Mouse (Mus musculus) embryonic facial prominence, embryonic 10.5 days (tissue): ENCODE data around the gene Ubxn11. TPM values are rescaled to one million over a fixed set of nuclear protein-coding genes. Genes with fewer than 3 reads are reported as not detected.

ENCODE experiments used
- DNase-seq: peaks from one replicate; pipeline ENCODE4 v3.0.0-alpha.2; 2017; ENCODE audit warnings: low spot score
- H3K27ac ChIP-seq: fragments of 300-500 bp; sonication (generic); replicated peaks from 2 replicates; pipeline ENCODE4 v1.5.1; 2016; ENCODE audit warnings: mild to moderate bottlenecking
- H3K27me3 ChIP-seq: fragments of 300-500 bp; sonication (generic); replicated peaks from 2 replicates; pipeline ENCODE4 v1.6.1; 2016; ENCODE audit warnings: low read depth, mild to moderate bottlenecking; ENCODE audit not compliant: poor library complexity, severe bottlenecking
- H3K36me3 ChIP-seq: fragments of 300-500 bp; sonication (generic); replicated peaks from 2 replicates; pipeline ENCODE4 v1.6.1; 2016; ENCODE audit warnings: mild to moderate bottlenecking, moderate library complexity
- H3K4me1 ChIP-seq: fragments of 300-500 bp; sonication (generic); 2 replicates; pipeline ENCODE4 v1.6.1; 2016
- H3K4me3 ChIP-seq: fragments of 300-500 bp; sonication (generic); 2 replicates; pipeline ENCODE4 v1.5.1; 2016; ENCODE audit warnings: mild to moderate bottlenecking, moderate library complexity
- H3K9me3 ChIP-seq: fragments of 300-500 bp; sonication (generic); 2 replicates; pipeline ENCODE4 v1.6.1; 2016; ENCODE audit warnings: mild to moderate bottlenecking
- WGBS: fragments of 180-500 bp; shearing (Covaris S2); methylation state at CpG from one replicate; pipeline ENCODE4 v1.1.7; 2016; 5-methylcytosine and 5-hydroxymethylcytosine counted together
- polyA plus RNA-seq: library from polyadenylated mRNA; unstranded; fragments of >200 nt; fragmentation: Nextera tagmentation; extraction: Ambion mirVana; gene quantifications from 2 replicates; pipeline ENCODE4 v1.2.1, GENCODE M21; 2016

The Ubxn11 gene
- polyA plus RNA-seq, 1 experiment from 2014 or later = 7.1 TPM

DNA sequence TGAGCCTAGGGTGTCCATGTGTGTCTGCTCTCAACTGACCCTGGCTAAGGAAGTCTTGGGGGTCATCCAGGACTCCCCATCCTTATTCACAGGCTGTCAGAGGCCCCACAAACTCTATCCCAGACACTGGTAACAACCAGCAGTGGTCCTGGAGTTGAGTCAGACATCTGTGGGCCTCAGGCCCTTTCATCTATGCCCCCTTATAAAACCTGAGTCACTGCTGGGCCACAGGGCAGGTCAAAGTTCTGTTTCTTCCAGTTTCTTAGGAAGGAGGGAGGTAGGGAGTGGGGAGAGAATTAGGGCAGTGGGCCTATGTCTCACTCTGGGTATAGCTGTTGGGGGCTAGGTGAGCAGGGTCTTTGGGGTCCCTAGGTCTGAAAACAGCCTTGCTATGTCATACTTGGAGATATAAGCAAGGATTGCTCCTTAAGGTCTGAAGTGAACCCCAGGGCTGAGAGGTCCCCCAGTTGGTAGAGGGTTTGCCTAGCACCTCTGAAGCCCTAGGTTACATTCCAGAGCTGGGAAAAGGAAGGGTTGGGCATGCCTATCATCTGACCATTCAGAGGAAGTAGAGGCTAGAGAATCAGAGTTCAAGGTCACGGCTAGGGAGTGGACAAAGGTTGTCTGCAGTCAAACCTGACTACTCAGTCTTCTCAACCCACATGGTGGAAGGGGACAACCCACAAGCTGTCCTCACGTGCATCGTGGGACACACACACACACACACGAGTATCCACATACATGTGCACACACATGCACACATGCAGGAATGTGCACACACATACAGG, 33.4 kb upstream of the Ubxn11 start:
- H3K27ac ChIP-seq = no peak overlapping the region
- H3K4me3 ChIP-seq = no peak overlapping the region
- no peak for DNase-seq
- peaks cover 8% of the 10 kb centered on the region for H3K4me1 ChIP-seq
- no peaks in the 10 kb centered on the region for H3K36me3 ChIP-seq
- 87% methylated on average over 4 of the region's 4 CpGs for WGBS
- peaks cover 37% of the 10 kb centered on the region for H3K27me3 ChIP-seq
- no peaks in the 10 kb centered on the region for H3K9me3 ChIP-seq

DNA sequence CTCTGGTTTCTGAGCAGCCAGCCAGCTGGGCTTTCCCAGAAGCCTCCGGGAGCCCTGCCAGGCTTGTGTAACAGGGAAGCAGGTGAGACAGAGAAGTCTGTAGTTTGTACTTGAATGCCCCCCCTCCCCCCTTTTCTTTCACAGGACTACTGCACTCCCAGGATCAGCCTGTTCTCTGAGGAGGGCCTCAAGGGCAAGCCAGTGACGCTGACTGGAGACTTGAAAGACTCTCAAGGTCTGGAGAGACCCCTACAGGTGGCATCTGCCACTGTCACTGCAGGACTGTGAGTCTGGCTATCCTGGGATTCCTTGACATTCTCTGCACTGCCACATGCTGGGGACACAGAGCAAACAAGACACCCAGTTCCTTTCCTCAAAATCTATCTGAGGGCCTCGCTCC, 23.7 kb upstream of the Ubxn11 start:
- DNase-seq = peak; percentile 77
- 18% methylated on average over 3 of the region's 3 CpGs for WGBS
- Histone ChIP-seq H3K27ac (no peak overlapping the region), H3K36me3 (no peaks in the 10 kb centered on the region), H3K4me3 (no peak overlapping the region), H3K27me3 (peaks cover 29% of the 10 kb centered on the region), H3K4me1 (peaks cover 27% of the 10 kb centered on the region), H3K9me3 (no peaks in the 10 kb centered on the region)

DNA sequence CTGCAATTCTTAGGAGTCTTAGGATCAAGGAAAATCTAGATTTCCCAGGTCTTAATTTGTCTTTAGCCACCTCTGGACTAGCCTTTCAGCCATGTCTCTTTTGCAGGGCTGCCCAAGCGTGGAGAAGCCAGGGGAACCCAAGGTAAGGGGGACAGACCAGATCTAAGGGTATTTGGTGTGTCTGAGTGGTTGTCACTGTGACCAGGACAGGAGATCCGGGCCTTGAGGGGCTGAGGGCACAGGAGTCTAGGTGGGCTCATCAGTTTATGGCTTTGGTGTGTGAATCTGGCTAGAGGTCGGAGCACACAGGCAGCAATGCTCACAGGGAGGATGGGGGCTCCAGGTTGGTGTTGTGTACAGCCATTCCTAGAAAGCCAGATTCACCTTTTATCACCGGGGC, 21.7 kb upstream of the Ubxn11 start:
- Histone ChIP-seq H3K9me3 (no peaks in the 10 kb centered on the region), H3K27me3 (peaks cover 29% of the 10 kb centered on the region), H3K36me3 (no peaks in the 10 kb centered on the region), H3K4me1 (peaks cover 27% of the 10 kb centered on the region), H3K4me3 (no peak overlapping the region), H3K27ac (no peak overlapping the region)
- WGBS = 84% methylated on average over 4 of the region's 4 CpGs
- no peak for DNase-seq

DNA sequence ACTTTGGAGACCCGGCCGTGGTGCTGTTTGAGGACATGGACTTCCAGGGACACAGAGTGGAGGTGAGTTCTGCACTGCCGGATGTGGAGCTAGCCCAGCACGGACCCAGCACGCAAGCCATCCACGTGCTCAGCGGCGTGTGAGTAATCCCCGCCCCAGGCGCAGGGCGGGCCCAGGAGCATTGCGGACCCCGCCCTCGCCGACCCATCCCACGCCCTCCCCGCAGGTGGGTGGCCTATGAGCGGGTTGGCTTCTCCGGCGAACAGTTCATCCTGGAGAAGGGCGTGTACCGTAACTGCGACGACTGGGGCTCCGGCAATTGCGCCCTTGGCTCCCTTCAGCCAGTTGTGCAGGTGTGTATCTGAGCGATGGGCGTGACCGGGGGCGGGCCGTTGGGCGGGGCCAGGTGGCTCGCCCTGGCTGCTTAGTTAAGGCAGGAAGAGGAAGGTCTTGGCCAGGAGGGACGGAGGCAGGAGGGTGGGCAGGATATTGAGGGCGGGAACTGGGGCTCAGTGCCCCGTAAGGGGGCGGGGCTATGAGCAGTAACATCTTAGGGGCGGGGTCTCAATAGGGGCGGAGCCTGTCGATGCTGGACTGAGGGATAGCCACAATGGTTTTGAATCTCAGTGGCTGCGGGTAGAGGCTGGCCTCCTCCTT, 20.5 kb upstream of the Ubxn11 start:
- Histone ChIP-seq H3K9me3 (no peaks in the 10 kb centered on the region), H3K27ac (peak overlapping the region; percentile 61), H3K27me3 (peaks cover 29% of the 10 kb centered on the region), H3K36me3 (no peaks in the 10 kb centered on the region), H3K4me1 (peaks cover 27% of the 10 kb centered on the region), H3K4me3 (peak overlapping the region; percentile 65)
- DNase-seq = peak; percentile 87
- WGBS = under 1% methylated on average over 41 of the region's 41 CpGs

GRCm38 (mm10) chr4:134082460-134082859, 19.9 kb upstream of the Ubxn11 start:
- H3K27me3 ChIP-seq = peaks cover 29% of the 10 kb centered on the region
- no peaks in the 10 kb centered on the region for H3K9me3 ChIP-seq
- no peaks in the 10 kb centered on the region for H3K36me3 ChIP-seq
- WGBS = 13% methylated on average over 7 of the region's 7 CpGs
- H3K4me3 ChIP-seq = peak overlapping the region; percentile 65
- H3K4me1 ChIP-seq = peaks cover 27% of the 10 kb centered on the region
- no peak overlapping the region; the same call in 1 of the 2 replicates for H3K27ac ChIP-seq
- no peak for DNase-seq

- no peaks in the 10 kb centered on the region for H3K36me3 ChIP-seq
- DNase-seq = no peak
- peaks cover 27% of the 10 kb centered on the region for H3K27me3 ChIP-seq
- no peaks in the 10 kb centered on the region for H3K9me3 ChIP-seq
- WGBS = 87% methylated on average over 4 of the region's 4 CpGs
- no peak overlapping the region for H3K4me3 ChIP-seq
- no peak overlapping the region for H3K27ac ChIP-seq
- H3K4me1 ChIP-seq = peaks cover 20% of the 10 kb centered on the region
Observed at GRCm38 (mm10) chr4:134084999-134085398, 17.4 kb upstream of the Ubxn11 start.

GRCm38 (mm10) chr4:134087412-134087811, 15.0 kb upstream of the Ubxn11 start:
- no peak overlapping the region for H3K4me3 ChIP-seq
- WGBS = 48% methylated on average over 7 of the region's 7 CpGs

GRCm38 (mm10) chr4:134089029-134089428, 13.3 kb upstream of the Ubxn11 start:
- WGBS = 81% methylated on average over 9 of the region's 9 CpGs
- H3K27me3 ChIP-seq = no peaks in the 10 kb centered on the region
- H3K4me3 ChIP-seq = no peak overlapping the region
- H3K36me3 ChIP-seq = no peaks in the 10 kb centered on the region
- no peaks in the 10 kb centered on the region for H3K9me3 ChIP-seq
- no peak for DNase-seq
- H3K27ac ChIP-seq = no peak overlapping the region
- H3K4me1 ChIP-seq = no peaks in the 10 kb centered on the region

More at GRCm38 (mm10) chr4:134087412-134087811, 15.0 kb upstream of the Ubxn11 start:
- DNase-seq = peak; percentile 58
- 0 out of 2 replicates have a peak, but pooled peaks cover 6% of the 10 kb centered on the region for H3K27me3 ChIP-seq
- 0 out of 2 replicates have a peak overlapping the region, but pooled peaks have one; percentile 10 for H3K27ac ChIP-seq
- H3K36me3 ChIP-seq = no peaks in the 10 kb centered on the region
- no peaks in the 10 kb centered on the region for H3K9me3 ChIP-seq
- H3K4me1 ChIP-seq = peaks cover 3% of the 10 kb centered on the region

- Histone ChIP-seq H3K27me3 (no peaks in the 10 kb centered on the region), H3K36me3 (no peaks in the 10 kb centered on the region), H3K4me3 (no peak overlapping the region), H3K9me3 (no peaks in the 10 kb centered on the region), H3K27ac (no peak overlapping the region), H3K4me1 (no peaks in the 10 kb centered on the region)
- WGBS = 83% methylated on average over 16 of the region's 16 CpGs
- DNase-seq = no peak
Observed at GRCm38 (mm10) chr4:134090521-134091224, 11.7 kb upstream of the Ubxn11 start.

GRCm38 (mm10) chr4:134091225-134091529, 11.2 kb upstream of the Ubxn11 start:
- no peak overlapping the region for H3K27ac ChIP-seq
- 88% methylated on average over 6 of the region's 6 CpGs for WGBS
- H3K4me3 ChIP-seq = no peak overlapping the region

DNA sequence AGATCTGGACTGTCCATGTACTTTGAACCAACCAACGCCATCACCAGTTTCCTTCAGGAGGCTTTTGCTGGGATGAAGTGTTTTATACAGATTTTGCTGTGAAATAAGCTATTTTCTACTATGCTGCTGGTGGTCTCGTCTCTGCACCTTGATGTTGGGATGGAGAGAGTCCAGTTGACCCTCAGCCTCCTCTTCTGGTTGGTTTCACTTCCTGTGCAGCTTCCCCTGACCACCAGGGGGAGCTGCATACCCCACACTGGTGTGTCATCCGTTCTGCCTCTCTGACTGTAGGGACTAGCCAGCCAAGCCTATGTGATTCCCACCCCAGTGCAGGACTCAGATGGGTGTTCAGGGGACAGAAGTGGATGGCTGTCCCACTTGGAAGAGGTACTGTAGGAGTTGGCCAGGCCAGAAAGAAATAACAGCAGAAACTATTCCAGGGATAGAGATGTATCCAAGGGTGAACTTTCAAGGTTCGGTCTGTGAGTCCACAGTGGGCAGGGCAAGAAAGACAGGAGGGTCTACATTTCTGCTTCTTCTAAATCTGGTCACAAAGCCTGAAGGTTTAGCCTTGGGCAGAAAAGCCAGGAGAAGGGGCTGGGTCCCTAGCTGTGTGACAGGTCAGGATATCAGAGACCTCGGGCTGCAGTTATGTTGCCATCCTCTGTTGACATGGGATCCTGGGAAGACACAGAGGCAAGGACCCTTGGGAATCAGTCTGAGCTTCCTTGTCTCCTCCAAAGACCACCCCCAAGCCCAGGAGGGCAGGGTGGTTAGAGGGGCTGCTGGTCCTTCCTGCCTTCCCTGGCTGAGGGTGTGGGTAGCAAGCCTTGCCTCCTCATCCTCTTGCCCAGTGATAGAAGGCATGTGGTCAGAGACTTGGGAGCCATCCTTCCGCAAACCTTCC, 9.7 kb upstream of the Ubxn11 start:
- peak; percentile 54 for DNase-seq
- WGBS = 73% methylated on average over 6 of the region's 6 CpGs
- H3K36me3 ChIP-seq = no peaks in the 10 kb centered on the region

More at GRCm38 (mm10) chr4:134091225-134091529, 11.2 kb upstream of the Ubxn11 start:
- Histone ChIP-seq H3K4me1 (no peaks in the 10 kb centered on the region), H3K27me3 (no peaks in the 10 kb centered on the region), H3K36me3 (no peaks in the 10 kb centered on the region), H3K9me3 (no peaks in the 10 kb centered on the region)
- no peak for DNase-seq

More for the DNA sequence above, 9.7 kb upstream of the Ubxn11 start:
- Histone ChIP-seq H3K27me3 (no peaks in the 10 kb centered on the region), H3K9me3 (no peaks in the 10 kb centered on the region), H3K4me3 (no peak overlapping the region), H3K27ac (no peak overlapping the region), H3K4me1 (no peaks in the 10 kb centered on the region)
